Mouse (Mus musculus): Measurements from ENCODE around the gene Met. TPM values are rescaled to one million over a fixed set of nuclear protein-coding genes. Genes with fewer than 3 reads are reported as not detected.

Met gene
- total RNA-seq, 2 experiments from 2014 or later: 6.9 to 10.6 TPM

DNA sequence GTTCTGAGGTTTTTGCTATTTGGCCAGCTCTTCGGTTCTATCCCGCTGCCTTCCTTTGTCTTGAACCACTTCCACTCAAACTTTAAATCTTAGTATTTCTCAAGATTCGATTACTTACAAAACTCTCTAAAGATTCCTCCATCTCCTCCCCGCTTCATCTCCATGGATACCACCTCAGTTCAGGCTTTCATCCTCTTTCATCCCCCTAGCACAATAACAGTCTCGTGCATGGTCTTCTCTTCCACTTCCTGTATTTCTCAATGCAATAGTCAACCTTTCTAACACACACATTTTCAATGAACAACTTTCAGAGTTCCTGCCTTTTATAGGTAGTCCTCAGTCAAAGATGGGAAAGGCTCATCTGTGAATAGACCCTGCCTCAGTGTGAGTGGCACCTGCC, 135.8 kb downstream of the Met start:
- no peak for TF ChIP-seq CTCF (IDR thresholded peaks at IDR 0.05)
- no peak overlapping the region for H3K27ac ChIP-seq
- DNase-seq: no peak
- no peak overlapping the region for H3K4me3 ChIP-seq
- intact Hi-C loops (cut with DNase I): no loop called here

DNA sequence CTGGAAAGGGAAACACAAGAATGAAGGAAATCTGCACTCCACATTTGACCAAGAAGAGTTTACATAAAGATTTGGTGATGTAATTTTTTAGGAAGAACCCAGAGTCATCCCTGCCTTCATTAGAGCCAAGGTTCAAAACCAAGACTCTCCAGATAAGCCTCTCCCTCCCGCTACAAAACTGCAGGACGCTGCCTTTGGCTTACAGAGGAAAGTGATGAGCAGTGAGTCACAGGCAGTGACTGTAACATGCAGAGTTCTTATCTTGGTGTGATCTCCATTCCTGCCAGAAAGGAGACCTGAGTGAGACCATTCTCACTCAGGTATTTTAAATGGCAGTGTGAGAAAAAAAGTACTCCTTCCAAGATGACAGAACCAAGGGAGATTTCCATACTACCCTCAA, 137.9 kb downstream of the Met start:
- intact Hi-C loops (cut with DNase I): no loop called here
- Histone ChIP-seq H3K27ac (no peak overlapping the region), H3K4me3 (no peak overlapping the region)
- TF ChIP-seq CTCF (IDR thresholded peaks at IDR 0.05): no peak
- DNase-seq: no peak

DNA sequence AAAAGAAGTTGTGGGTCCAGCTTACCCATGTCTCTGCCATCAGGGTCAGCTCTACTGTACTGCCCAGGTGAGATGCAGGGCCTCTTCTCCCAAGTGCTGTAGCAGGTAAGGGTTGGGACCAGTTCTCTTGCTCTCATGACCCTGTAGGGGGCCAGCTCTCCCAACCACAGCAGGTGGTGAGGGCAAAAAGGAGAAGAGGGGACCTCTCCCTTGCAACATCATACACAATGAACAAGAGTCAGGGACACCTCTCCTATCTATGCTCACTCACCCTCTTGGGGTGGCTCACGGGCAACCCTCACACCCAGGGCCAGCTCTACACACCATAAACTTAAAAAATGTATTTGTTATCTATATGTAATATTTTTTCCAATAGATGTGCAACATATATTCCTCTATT, 143.3 kb downstream of the Met start:
- Histone ChIP-seq H3K27ac (no peak overlapping the region), H3K4me3 (no peak overlapping the region)
- TF ChIP-seq CTCF (IDR thresholded peaks at IDR 0.05): no peak
- intact Hi-C loops (cut with DNase I): no loop called here
- DNase-seq: no peak

DNA sequence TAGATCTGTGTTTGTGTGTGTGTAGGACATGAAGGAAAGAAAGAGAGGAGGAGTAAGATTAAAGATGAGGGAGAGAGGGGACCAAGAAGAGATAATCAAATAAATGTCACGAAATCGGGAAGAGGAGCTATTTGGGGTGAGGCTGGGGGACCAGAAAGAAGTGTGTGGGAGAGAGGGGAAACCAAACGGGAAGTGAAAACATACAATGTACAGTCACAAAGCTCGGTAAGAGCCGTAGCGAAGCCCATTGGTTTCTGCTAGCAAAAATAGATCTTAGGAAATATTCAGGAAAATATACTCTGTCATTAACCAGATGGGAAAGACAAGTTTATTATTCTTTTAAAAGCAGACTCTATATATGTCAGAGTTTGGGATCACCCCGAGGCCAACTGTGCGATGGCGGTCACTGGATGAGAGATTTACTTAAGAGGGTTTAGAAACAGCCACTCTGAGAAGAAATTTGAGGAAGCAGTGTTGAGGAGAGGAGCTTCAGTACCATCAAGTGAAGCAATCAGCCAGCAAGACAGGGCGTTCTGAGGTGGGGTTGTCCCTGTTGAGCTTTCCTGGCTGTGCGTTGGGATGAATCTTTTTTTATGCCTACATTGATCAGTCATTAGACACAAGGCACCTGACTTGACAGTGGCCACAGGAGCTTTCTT, 147.9 kb downstream of the Met start:
- no peak for DNase-seq
- H3K4me3 ChIP-seq: no peak overlapping the region
- TF ChIP-seq CTCF (IDR thresholded peaks at IDR 0.05): no peak
- H3K27ac ChIP-seq: no peak overlapping the region
- intact Hi-C loops (cut with DNase I): no loop called here

DNA sequence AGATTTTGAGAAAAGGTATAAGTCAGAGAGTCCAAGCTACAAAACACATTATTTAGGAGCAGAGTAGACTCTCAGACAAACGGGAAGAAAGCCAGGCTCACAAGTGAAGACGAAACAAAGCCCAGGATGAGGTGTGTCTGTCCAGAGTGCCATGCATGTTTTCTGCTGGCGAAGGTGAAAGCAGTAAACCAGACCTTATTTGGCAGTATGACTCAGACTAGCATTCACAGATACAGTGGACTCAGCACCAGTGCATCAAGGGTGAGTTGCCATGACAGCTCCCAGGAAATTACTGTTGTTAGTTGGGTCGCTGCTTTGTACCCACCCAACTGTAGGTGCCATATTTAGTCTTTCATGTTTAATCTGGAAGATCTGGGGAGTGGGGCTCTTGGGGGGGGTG, 149.1 kb downstream of the Met start:
- Histone ChIP-seq H3K27ac (no peak overlapping the region), H3K4me3 (no peak overlapping the region)
- TF ChIP-seq CTCF (IDR thresholded peaks at IDR 0.05): no peak
- intact Hi-C loops (cut with DNase I): no loop called here
- DNase-seq: no peak

DNA sequence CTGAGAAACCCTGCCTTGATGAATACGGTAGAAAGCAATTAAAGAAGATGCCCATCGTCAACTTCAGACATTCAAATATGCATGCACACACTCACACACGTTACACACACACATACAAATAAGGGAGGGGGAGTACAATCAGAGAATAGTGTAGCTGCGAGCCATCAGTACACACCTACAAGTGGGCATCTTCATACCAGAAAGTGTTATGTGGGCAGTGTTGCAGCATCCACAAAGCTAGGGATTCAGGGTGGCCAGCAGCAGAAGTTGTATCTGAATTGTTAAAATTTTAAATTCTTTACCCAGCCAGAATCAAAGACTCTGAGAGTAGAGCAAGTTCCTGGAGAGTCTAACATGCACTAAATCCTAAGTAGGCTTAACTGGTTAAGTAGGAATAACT, 157.2 kb downstream of the Met start:
- Histone ChIP-seq H3K27ac (no peak overlapping the region), H3K4me3 (no peak overlapping the region)
- no peak for DNase-seq
- intact Hi-C loops (cut with DNase I): no loop called here
- TF ChIP-seq CTCF (IDR thresholded peaks at IDR 0.05): no peak

DNA sequence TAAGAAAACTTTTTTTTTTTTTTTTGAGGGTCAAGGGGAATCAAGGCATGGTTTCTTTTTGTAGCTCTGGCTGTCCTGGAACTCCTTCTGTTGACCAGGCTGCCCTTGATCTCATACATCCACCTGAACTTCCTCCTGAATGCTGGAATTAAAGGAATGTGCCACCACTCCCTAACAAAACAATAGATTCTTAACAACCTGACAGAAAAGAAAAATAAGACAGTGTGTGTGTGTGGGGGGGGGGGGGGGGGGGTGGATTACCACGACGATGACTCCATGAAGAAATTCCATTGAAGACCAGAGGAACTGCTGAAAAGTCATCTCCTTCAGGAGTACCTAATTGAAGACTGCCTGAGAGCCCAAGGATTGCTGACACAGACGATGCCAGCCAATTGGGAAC, 157.8 kb downstream of the Met start:
- intact Hi-C loops (cut with DNase I): no loop called here
- no peak overlapping the region for H3K4me3 ChIP-seq
- H3K27ac ChIP-seq: no peak overlapping the region
- DNase-seq: no peak
- TF ChIP-seq CTCF (IDR thresholded peaks at IDR 0.05): no peak

Other genes starting within 250 kb of the Met start
- 10 to 100 TPM; 13.8 to 24.2 TPM for gene Cav2, start 182.6 kb upstream of the Met start, total RNA-seq (2021)
- 100 to 1,000 TPM in 1 of 2 experiments, 10 to 100 TPM in 1; 82.9 to 125 TPM for gene Cav1, start 157.5 kb upstream of the Met start, total RNA-seq (2021)
- gene Capza2, start 172.4 kb downstream of the Met start, total RNA-seq (2021): 100 to 1,000 TPM; 259 to 336 TPM
- 10 to 100 TPM; 13.0 to 14.0 TPM for gene St7, start 229.1 kb downstream of the Met start, total RNA-seq (2021)

Data from gastrocnemius, adult 2 months (tissue).